Mouse (Mus musculus) gastrocnemius, adult 18-20 months (tissue): ENCODE data around the gene Gm20661. TPM values are rescaled to one million over a fixed set of nuclear protein-coding genes. Genes with fewer than 3 reads are reported as not detected.
"Not testable (repeated sequence)": the region's sequence is repeated elsewhere in the genome, so short reads cannot be mapped to it uniquely, and the experiment has no call there.

Source experiments
- DNase-seq: peaks from one replicate; pipeline ENCODE4 v3.0.0; 2021; ENCODE audit warnings: low spot score
- total RNA-seq, 2 experiments: library from RNA; stranded (reverse); gene quantifications; 2 replicates each; pipeline ENCODE4 v1.2.3; 2021

Gm20661 gene
- total RNA-seq, 2 experiments from 2014 or later = not detected

- DNase-seq = no peak
Measured at GRCm38 (mm10) chr9:107996049-107996448, 13.2 kb downstream of the Gm20661 start, which contains the start of gene Gm20662. Gm20662 (plus strand) TSS chr9:107996349.

GRCm38 (mm10) chr9:108001922-108002770, 19.3 kb downstream of the Gm20661 start, which contains the start of gene Ip6k1:
Ip6k1 (plus strand) TSS chr9:108002501.
- peak; percentile 100 for DNase-seq

GRCm38 (mm10) chr9:108002778-108003530, 20.1 kb downstream of the Gm20661 start:
- DNase-seq = peak; percentile 37

- no peak for DNase-seq
Measured at GRCm38 (mm10) chr9:108003531-108003890, 20.7 kb downstream of the Gm20661 start.

- no peak for DNase-seq
Measured at GRCm38 (mm10) chr9:108008041-108008440, 25.2 kb downstream of the Gm20661 start.

- no peak for DNase-seq
Measured at GRCm38 (mm10) chr9:108010385-108010784, 27.5 kb downstream of the Gm20661 start.

GRCm38 (mm10) chr9:108013577-108013976, 30.7 kb downstream of the Gm20661 start:
- not testable (repeated sequence) for DNase-seq

- DNase-seq = no peak
Measured at GRCm38 (mm10) chr9:108017127-108017526, 34.3 kb downstream of the Gm20661 start.

GRCm38 (mm10) chr9:108020741-108021140, 37.9 kb downstream of the Gm20661 start:
- DNase-seq = no peak

GRCm38 (mm10) chr9:108023216-108023615, 40.4 kb downstream of the Gm20661 start:
- no peak for DNase-seq

GRCm38 (mm10) chr9:108026584-108026983, 43.7 kb downstream of the Gm20661 start:
- DNase-seq = no peak

GRCm38 (mm10) chr9:108027867-108028266, 45.0 kb downstream of the Gm20661 start:
- DNase-seq = no peak

GRCm38 (mm10) chr9:108032126-108032525, 49.3 kb downstream of the Gm20661 start:
- no peak for DNase-seq

- DNase-seq = no peak
Measured at GRCm38 (mm10) chr9:108035331-108036156, 52.7 kb downstream of the Gm20661 start.

Other genes with a start within 250 kb of the Gm20661 start
- gene Rbm5, start 212.1 kb upstream of the Gm20661 start, total RNA-seq = 10 to 100 TPM; 34.3 to 40.5 TPM
- gene Rbm6, start 109.8 kb upstream of the Gm20661 start, total RNA-seq = 10 to 100 TPM; 16.6 to 18.3 TPM
- gene Mon1a, start 94.9 kb upstream of the Gm20661 start, total RNA-seq = 10 to 100 TPM; 10.8 to 11.1 TPM
- under 1 TPM; 0.39 to 0.52 TPM for gene Mst1r, start 76.2 kb upstream of the Gm20661 start, total RNA-seq
- gene Actl11, start 54.6 kb upstream of the Gm20661 start, total RNA-seq = not detected
- under 1 TPM; 0.26 to 0.34 TPM for gene Camkv, start 47.4 kb upstream of the Gm20661 start, total RNA-seq
- gene Traip, start 32.9 kb upstream of the Gm20661 start, total RNA-seq = under 1 TPM; 0.27 to 0.62 TPM
- gene Uba7, start 7.6 kb upstream of the Gm20661 start, total RNA-seq = 1 to 10 TPM; 2.6 to 2.8 TPM
- gene Inka1, start 2.8 kb downstream of the Gm20661 start, total RNA-seq = 1 to 10 TPM; 1.5 to 3.0 TPM
- not detected for gene Cdhr4, start 9.4 kb downstream of the Gm20661 start, total RNA-seq
- not detected for gene Gm20662, start 13.3 kb downstream of the Gm20661 start, total RNA-seq
- gene Ip6k1, start 19.4 kb downstream of the Gm20661 start, total RNA-seq = 10 to 100 TPM; 17.6 to 22.8 TPM
- gene Gmppb, start 66.2 kb downstream of the Gm20661 start, total RNA-seq = 1 to 10 TPM; 4.0 to 4.4 TPM
- gene Amigo3, start 70.1 kb downstream of the Gm20661 start, total RNA-seq = 1 to 10 TPM; 1.8 to 2.0 TPM
- gene Mst1, start 97.4 kb downstream of the Gm20661 start, total RNA-seq = not detected
- 100 to 1,000 TPM; 134 to 139 TPM for gene Rnf123, start 100.3 kb downstream of the Gm20661 start, total RNA-seq
- 10 to 100 TPM; 25.7 to 27.8 TPM for gene Apeh, start 111.5 kb downstream of the Gm20661 start, total RNA-seq
- gene Bsn, start 207.3 kb downstream of the Gm20661 start, total RNA-seq = under 1 TPM; 0.02 TPM